15 mouse cellular contexts compared by ENCODE assay signal in genomic region chr5:41893351-41893750, GRCm38 (mm10).
"Had no signal": no experiment of that assay in that cellular context is flagged by ENCODE, and none has a peak within 500 bp of the region (broad histone marks: within the 10 kb centered on the region; RNA-seq: fewer than 3 reads in every experiment).

No protein-coding gene starts in this region.

- H3K4me1 ChIP-seq: lung, embryonic 15.5 days; neural tube, embryonic 12.5 days; stomach, embryonic 15.5 days had no signal

- H3K27ac ChIP-seq: lung, embryonic 15.5 days; macrophage; midbrain, embryonic 13.5 days; midbrain, embryonic 15.5 days; neural tube, embryonic 12.5 days; stomach, embryonic 15.5 days; stomach, postnatal 0 days had no signal

- DNase-seq: lung, adult 2 months; lung, postnatal 14 days; lung, postnatal 36 days; right cerebral cortex, postnatal 14 days; thymus, adult 2 months; thymus, postnatal 25 days; thymus, postnatal 4 days had no signal

- H3K4me3 ChIP-seq: lung, embryonic 15.5 days; megakaryocyte, embryonic 14.5 days; midbrain, embryonic 13.5 days; midbrain, embryonic 15.5 days; neural tube, embryonic 12.5 days; stomach, embryonic 15.5 days had no signal

- H3K9me3 ChIP-seq: lung, embryonic 15.5 days; megakaryocyte, embryonic 14.5 days; midbrain, embryonic 13.5 days; midbrain, embryonic 15.5 days; neural tube, embryonic 12.5 days; stomach, embryonic 15.5 days had no signal

- H3K36me3 ChIP-seq: lung, embryonic 15.5 days; midbrain, embryonic 13.5 days; midbrain, embryonic 15.5 days; neural tube, embryonic 12.5 days; stomach, embryonic 15.5 days had no signal

- H3K9ac ChIP-seq: lung, embryonic 15.5 days; midbrain, embryonic 13.5 days; midbrain, embryonic 15.5 days; neural tube, embryonic 12.5 days; stomach, embryonic 15.5 days had no signal
